Mouse (Mus musculus) thymus, postnatal 25 days (tissue): ENCODE results near the gene Wnt11.
A peak's percentile ranks its signal among the peaks of the same experiment; 100 is the strongest.

Experiments
- DNase-seq: peaks from one replicate; pipeline ENCODE4 v3.0.0; 2022

Gene Wnt11

DNA sequence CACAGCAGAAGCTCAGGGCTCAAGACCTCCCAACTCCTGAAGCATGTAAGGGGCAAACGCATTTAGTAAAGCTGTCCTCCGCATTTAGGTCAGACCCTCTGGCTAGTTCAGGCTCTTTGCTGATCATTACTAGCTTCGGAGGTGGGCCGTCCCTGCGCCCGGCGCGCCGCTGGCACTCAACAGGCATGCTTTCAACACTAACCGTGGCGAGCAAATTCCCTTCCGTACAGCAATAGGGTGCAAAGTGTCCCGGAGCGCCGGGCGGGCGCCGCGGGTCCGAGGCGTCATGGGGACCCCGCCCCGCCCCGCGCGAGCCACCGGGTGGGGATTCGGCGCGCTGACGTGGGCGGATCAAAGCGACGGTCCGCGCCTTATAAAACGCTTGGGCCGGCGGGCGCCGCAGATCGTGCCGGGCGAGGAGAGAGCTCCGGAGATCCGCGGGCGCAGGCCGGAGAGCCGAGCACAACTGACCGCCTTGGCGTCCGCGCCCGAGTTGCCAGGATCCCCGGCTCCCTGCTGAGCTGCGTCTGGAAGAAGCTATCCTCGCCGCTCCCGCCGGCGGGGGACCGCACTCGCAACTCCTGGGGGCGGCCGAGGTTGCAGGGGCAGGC is at the start of gene Wnt11:
TSS of gene Wnt11 (plus strand) at position 402 of the 611 bp plus-strand sequence.
- peak; percentile 5 for DNase-seq

DNA sequence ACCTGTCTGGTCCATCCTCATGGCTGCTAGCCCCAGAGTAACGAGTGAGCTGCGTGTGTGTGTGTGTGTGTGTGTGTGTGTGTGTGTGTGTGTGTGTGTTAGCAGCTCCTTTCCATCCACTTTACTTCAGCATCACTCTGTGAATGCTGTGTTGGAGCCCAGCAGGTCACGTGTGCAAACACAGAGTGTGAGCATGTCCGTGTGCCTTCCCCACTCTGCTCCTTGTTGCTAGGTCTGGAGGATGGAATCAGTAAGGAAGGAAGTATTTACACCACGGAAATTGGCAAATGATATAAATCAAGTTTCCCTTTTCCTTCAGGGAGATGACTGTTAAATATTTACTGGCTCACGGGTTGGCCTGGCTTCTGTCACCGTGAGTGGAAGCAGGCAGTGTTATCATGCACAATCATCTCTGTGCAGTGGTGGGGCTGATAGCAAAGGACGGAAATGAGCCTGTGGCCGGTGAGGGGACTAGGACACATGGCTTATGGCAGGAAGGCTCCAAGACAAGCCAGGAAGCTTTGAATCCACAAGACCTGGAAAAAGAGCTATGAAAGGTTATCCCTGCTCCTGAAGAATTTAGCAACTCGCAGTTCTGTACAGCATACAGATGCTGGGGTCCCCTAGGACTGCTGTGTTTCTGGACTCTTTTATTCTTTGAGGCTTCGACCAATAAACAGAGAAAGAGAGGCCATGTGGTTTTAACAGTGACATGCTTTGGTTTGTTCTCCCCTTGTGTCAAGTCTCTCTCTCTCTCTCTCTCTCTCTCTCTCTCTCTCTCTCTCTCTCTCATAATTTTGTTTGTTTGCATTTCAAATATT is 47.9 kb upstream of the Wnt11 start:
- no peak for DNase-seq

DNA sequence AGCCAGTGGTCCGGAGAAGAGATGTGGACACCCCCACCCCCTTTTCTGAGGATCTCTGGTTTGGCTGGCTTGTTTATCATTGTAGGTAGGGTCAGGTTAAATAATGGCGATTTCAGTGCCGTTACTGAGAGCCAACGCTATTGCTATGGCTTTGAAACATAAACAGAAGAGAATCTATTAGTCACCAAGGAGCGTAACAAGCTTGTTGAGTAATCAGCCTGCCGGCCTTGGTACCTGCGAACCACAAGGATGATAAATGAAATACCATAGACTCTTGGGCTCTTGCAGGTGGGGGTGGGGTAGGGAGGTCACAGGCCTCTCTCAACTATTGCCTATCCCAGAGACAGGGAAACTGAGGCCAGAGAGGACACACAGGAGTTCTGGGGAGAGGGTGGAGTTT is 46.2 kb upstream of the Wnt11 start:
- DNase-seq = no peak

DNA sequence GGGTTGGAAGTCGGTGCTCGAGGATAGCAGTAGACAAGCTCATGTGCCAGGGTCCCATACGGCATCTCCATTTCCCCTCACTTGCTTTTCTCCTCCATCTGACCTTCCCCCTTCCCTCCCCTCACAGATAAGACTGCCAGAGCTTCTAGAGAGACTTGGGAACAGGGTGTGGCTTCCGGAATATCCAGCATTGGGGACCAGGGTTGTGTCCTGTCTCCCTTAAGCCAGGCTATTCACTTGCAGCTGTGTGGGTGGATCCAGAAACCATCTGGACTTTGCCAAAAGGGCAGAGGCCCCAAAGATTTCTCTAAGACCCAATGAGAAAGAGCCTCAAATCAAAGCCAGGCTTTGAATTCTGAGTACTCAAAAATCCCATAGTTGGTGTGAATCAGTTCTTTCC is 45.8 kb upstream of the Wnt11 start:
- no peak for DNase-seq

DNA sequence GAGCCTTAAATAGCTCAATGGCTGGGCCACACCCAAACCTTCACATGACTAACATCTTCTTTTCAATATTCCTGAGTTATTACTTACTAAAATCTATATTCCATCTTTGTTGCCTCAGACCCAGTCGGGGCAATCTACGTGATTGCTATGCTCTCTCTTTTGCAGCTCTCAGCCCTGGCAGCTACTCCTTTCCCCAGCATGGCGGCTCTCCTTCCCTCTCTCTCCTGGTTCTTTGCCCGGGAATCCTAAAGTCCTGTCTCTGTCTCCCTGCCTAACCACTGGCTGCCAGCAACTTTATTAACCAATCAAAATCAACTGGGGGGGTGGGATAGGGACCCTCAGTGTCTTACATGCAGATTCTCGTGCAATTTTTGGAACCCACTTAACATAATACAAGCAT is 43.0 kb upstream of the Wnt11 start:
- no peak for DNase-seq

DNA sequence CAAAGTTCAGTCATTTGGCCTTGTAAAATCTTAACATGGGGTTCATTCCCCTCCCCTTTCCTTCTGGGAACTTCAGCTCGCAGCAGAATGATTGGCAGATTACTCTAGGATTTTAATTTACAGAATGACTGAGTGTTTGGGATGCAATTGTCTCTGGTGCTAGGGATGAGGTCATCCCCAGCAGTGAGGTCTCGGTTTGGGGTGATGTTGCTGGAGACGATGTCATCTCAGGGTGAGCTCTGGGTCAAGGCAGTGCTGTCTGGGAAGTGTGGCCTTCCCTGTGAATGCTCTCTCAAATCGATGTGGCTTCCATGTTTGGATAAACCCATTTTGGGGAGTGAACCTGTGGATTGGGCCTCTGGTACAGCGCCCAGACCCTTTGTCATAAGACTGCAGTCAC is 41.1 kb upstream of the Wnt11 start:
- DNase-seq = no peak

DNA sequence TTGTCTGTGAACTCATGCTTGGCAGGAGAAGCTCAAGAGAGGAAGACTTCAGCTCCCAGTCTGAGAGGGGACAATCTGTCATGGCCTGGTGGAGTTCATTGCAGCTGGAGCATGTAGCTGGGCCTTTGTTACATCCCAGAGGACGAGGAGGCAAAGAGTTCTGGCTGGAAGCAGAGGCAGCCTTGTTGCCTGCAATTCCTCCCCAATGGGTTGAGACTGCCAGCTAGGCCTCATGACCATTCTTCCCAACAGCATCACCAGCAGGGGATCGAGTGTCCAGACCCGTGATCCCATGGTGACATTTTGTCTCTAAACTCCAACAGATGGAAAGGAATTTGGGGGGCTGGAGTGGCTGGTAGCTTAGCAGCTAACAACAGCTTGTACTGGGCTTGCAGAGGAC is 40.5 kb upstream of the Wnt11 start:
- no peak for DNase-seq

DNA sequence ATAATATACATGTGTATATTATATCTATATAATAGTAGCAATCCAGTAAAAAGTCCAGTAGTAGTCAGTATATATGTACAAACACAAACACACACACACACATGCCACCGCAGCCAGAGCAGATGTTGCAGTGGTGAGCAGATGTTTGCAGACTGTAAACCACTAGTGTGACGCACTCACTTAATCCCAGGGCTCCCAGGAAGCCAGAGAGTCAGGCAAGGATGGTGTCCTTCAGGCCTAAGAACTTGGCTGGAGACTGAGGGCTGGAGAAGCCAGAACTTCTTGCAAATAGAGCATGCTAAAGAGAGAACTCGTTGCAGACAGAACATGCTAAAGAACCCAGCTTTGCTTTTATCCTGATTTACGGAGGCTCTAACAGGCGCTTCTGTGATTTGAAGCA is 39.3 kb upstream of the Wnt11 start:
- no peak for DNase-seq

DNA sequence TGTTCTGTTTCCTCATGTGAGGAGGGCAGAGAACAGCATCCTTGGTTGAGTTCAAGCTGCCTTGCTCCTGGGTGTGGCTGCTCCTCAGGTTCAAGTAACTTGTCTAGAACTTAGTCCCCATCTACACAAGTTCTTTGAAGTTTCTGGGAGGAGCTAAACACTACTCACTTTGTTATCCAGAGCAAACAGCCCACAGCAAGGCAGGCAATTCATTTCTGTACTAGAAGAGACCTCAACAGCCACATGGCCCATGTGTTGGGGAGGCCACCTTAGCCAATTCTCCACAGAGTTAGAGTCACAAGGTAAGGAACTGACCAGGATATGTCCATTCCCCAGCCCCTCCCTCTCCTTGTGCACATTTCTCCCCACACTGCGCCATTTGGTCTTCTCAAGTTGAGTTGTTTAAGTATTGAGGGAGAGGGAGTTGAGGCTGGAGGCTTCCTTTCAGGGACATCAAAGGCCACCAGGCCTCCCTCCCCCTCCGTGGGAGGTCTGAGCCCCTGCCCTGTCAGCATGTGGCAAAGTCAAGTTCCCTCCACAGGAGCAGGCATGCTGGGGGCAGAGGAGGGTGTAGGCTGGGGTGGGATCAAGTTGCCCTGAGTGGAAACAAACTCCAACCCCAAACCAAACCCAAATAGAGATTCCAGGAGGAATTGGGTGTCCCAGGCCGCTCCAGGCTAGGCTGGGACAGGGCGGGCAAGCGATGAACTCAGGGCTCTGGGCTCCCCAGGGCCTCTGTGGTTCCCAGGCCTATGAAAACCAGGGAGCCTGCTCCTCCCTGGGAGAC is 37.4 kb upstream of the Wnt11 start:
- no peak for DNase-seq

DNA sequence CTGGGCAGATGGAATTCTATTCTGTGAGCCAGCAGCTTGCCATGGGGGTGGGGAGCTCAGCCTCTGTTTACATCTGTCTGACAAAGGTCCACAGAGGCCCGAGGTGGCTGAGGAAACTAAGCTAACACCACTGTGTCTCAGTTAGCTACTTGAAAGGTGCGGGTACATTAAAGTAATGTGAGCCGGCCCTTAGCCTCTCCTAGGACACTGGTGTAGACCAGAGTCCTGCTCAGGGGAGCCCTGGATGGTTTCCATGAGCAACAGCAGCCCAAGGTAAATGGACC is 36.8 kb upstream of the Wnt11 start:
- no peak for DNase-seq

DNA sequence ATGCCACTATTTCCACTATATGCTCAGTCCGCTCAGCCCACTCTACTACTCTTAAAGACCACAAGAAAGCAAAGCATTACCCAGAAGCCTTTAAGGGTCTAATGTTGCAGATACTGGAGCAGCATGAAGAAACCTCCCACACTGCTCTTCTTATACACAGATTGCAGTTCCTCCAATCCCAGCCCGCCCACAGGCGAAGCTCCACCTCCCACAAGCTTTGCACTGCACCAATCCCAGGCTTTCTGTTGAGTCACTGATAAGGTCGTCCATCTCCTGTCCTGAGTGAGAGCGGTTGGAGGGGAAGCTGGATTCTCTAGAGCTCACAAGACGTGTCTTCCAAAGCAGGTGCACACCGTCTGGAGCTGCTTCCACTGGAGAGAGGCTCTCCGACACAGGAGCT is 34.5 kb upstream of the Wnt11 start:
- DNase-seq = no peak

DNA sequence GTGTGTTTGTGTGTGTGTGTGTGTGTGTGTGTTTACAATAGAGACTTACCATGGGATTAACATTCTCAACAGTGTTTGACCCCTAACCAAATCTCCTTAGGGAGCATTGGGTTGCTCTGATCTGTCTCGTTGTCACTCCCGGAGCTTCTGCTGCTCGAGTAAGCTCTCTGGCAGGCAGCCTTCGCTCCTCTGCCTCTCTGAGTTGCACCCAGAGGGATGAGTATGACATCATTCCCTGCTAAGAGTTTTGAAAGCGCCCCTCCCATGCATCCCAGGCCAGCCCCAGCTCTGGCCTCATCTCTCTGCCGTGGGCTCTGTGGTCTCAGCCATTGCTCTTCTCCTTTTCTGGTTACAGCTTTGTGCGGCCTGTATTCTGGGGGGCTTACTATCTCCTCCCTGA is 33.8 kb upstream of the Wnt11 start:
- DNase-seq = no peak

DNA sequence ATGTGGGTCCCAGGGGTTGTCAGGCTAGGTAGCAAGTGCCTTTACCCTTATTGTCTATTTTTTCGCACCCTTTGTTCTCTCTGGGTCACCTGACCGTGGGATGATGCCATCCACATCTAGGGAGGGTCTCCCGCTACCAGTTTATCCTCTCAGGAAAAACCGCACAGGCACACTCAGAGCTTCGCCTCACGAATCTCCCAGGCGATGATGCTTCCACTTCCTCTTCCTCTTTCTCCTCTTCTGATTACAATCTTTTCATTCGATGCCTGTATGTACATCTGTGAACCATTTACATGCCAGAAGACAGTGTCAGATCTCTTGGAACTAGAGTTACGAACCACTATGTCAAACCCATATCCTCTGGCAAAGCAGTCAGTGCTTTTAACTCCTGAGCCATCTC is 31.7 kb upstream of the Wnt11 start:
- DNase-seq = no peak

DNA sequence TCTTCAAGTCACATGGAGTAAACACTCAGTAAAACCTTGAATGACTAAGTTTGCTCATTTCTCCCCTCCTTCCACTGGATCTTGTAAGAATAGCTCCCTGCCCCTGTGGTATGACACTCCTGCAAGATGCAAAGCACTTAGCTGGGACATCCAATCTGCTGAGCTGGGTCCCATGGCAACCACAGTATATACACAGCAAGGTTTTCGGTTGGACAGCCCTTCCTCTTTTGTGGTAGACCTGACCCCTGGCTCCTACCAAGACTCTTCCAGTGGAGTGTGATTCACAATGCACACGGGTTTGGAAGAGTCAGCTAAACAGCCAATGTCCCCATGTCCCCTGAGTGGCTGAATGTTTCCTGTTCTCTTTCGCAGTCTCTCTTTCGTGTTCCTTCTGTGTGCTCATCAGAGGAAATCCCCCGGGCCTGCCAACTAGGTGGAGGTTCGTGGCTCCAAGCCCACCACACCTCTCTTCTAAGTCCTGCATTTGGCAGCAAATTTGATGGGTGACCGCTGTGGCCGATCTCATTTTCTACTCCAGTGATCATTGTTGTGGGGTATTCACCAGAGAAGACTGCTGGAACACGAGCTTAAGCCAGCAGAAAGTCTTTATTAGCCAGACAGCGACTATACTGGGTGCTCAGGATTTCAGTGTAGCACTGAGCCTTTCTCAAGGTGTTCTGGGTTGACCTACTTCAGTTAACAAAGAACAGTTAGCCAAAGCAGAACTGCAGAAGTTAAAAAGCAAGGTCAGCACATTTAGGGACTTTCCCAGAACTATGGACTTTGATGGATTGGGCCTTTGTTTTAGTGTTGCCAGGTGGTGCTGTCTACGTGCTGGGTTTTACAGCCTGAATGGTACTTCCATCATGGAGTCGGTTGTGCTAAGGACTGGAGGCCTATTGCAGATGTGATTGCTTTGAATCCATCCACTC is 29.8 kb upstream of the Wnt11 start:
- DNase-seq = no peak

DNA sequence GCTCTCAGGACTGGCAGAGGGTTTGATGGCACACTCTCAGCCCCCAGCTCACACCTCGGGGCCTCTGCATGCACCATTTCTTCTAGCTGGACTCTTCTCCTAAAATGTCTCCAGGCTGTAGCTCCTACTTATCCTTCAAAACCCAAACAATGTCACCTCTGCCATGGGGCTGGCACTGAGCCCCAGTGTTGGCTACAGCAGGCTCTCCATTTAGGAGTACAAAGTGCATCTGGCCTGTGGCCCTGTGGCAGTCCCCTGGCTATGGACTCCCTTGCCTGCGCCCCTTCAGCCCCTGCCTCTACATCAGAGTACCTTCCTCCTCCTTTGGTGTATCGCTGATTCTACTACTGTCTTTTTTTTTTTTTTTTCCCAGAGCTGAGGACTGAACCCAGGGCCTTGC is 28.0 kb upstream of the Wnt11 start:
- no peak for DNase-seq

DNA sequence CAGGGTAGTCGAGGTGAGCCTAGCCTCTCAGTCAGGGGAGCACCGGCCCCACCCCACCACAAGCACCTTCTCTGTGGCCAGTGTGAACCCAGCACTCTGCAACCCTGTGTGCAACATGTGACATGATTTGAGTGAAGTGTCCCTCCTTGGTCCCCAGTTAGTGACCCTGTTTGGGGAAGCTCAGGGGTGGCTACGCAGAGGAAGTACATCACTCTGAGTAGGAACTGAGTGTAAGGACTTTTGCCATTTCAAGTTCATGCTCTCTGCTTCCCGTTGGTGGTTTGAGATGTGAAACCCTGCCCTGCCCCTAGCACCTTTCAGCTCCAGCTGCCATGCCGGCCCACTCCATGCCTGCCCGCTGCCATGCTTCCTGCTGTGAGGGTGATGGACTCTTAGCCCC is 25.5 kb upstream of the Wnt11 start:
- no peak for DNase-seq

DNA sequence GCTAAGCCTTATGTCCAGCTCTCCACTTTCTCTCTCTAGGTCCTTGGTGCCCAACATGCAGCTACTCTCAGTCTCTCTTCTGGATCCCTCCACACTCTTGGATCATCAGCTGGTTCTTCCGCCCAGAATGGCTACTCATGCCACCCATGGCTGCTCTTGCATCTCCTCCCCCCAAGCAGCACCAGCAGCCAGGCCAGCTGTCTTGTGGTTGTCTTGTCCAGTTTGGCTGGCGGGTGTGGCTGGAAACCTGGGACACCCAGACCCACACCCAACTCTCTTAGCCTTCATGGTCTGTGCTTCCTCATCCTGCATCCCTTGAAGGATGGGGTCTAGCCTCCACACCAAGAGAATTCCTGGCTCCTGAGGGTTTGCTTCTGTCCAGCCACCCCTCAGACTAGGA is 24.3 kb upstream of the Wnt11 start:
- no peak for DNase-seq

DNA sequence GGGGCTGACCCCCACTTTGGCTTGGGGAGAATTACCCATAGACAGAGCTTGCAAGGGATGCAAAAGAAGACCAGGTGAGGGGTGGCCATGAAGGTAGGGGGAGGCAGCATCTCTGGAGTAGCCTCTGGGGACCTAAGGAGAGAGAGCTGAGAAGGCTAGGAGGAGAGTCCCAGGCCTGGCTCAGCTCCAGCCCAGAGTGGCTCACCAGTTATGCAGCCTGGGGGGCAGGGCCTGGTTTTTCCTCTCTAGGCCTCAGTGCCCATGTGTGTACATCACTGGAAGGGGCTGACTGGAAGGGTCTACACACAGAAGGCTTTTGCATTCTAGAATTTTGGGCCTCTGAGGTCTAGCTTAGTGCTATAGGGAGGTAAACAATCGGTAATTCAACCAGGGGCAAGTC is 14.4 kb upstream of the Wnt11 start:
- no peak for DNase-seq

DNA sequence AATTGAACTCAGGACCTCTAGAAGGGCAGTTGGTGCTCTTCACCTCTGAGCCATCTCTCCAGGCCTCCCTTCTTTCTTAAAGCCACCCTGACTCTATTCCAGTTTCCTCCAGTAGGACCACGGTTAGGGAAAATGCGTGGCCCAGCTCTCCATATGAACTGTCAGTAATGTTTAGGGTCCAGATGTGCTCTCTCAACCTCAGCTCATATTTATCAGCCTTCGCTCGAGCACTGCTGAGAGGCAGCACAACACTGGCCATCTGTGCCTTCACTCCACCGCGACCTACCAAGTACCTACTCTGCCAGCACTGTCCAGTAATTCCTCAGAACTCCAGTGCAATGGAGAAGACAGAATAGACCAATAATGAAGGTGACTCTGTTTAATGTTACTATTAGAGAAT is 12.0 kb upstream of the Wnt11 start:
- DNase-seq = no peak

DNA sequence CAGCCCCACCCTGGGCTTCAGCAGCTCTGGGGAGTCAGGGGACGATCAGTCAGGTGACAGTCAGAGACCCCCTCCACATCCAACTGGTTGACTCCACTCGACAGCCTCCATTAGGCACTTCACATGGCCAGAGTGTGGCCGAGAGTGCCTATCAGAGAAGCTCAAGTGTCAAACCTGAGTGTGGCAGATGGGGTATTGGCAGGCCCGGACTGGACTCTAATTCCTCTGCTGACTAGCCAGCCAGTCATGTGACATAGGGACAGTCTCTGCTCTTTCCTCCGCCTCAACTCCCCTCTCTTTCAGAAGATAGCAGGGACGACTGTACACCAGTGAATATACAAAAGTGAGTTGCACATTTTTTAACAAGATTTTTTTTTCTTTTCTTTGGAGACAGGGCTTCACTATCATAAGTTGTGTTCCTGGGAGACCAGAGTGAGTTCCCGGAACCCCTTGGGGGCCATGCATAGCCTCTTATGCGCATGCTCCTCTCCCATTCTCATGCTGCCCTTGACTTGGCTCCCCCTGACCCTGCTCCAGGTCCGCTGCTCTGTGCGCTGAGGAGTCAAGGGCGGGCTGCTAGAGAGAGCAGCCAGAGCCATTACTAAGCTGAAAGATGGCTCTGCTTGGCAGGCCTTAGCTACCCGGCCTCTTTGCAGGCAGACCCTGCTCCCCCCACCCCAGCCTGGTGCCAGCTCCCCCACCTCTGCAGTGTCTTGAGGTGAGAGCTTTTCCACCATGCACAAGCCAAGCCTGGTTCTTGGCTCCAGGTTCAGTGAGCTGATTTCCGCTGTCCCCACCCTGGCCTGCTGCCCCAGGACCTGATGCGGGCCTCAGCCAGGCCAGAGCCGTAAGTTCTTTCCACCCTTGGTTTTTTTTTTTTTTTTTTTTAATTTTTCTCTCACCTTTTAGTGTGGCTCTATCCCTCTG is 10.8 kb upstream of the Wnt11 start:
- DNase-seq = no peak

DNA sequence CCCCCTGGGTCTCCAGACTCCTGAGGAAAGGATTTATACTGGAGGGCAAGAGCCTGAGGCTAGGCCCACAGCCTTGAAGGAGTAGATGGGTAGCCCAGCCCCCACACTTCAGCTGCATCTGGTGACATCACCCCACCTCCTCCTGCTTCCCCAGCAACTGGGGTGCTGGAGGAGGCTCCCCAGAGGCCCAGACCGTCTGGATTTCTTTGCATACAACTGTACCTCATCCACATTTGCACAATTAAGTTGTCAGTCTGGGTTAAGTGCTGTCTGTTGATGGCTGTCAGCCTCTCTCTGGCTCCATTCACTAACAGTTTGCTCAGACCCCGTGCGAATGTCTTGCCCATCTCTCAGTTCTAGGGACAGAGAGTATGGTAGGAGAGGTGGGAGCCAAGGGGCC is 6.9 kb upstream of the Wnt11 start:
- DNase-seq = no peak

DNA sequence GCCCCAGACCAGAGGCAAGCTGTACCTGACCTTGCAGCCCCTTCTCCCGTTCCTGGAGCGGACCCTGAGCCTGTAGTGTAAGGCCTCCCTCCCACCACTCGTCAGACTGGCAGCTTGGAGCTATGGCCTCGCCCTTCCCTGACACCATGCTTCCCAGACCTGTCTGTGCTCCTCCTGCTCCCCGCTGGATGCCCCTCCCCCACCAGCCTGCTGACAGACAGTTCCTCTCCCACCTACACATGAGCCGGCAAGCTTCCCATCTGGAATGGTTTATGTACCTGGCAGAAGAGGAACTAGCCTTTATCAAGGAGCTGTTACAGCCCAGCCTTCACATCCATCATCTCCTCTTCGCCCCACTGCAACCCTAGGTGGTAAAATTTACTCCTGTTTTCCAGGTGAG is 6.0 kb upstream of the Wnt11 start:
- no peak for DNase-seq
